Mouse (Mus musculus) midbrain, embryonic 14.5 days (tissue): ENCODE measurements around the gene Tsga10. TPM values are rescaled to one million over a fixed set of nuclear protein-coding genes. Genes with fewer than 3 reads are reported as not detected.
A peak's percentile ranks its signal among the peaks of the same experiment; 100 is the strongest.

Source experiments
- ATAC-seq: fragments of 200-750 bp; cut with Nextera tagmentation; 2 replicates; pipeline ENCODE4 v1.8.0; 2017; ENCODE audit warnings: moderate number of reproducible peaks, moderate library complexity; ENCODE audit not compliant: low FRiP score, low TSS enrichment
- DNase-seq: peaks from one replicate; pipeline ENCODE4 v3.0.0-alpha.2; 2015
- H3K27ac ChIP-seq: fragments of 300-500 bp; sonication (generic); replicated peaks from 2 replicates; pipeline ENCODE4 v1.5.1; 2014; ENCODE audit warnings: mild to moderate bottlenecking, low read depth, low read length, moderate library complexity
- H3K27me3 ChIP-seq: fragments of 300-500 bp; sonication (generic); 2 replicates; pipeline ENCODE4 v1.6.1; 2014; ENCODE audit warnings: low read length, control low read depth, mixed read lengths; ENCODE audit not compliant: control insufficient read depth, insufficient read depth
- H3K36me3 ChIP-seq: fragments of 300-500 bp; sonication (generic); 2 replicates; pipeline ENCODE4 v1.6.1; 2014; ENCODE audit warnings: low read length, control low read depth; ENCODE audit not compliant: control insufficient read depth, insufficient read depth
- H3K4me1 ChIP-seq: fragments of 300-500 bp; sonication (generic); 2 replicates; pipeline ENCODE4 v1.6.1; 2014; ENCODE audit warnings: mild to moderate bottlenecking, antibody characterized with exemption, low read length, control low read depth; ENCODE audit not compliant: control insufficient read depth, insufficient read depth
- H3K4me2 ChIP-seq: fragments of 300-500 bp; sonication (generic); 2 replicates; pipeline ENCODE4 v1.6.1; 2014; ENCODE audit warnings: mild to moderate bottlenecking, low read length, moderate library complexity
- H3K4me3 ChIP-seq: fragments of 300-500 bp; sonication (generic); replicated peaks from 2 replicates; pipeline ENCODE4 v1.5.1; 2014; ENCODE audit warnings: low read depth, low read length
- H3K9ac ChIP-seq: fragments of 300-500 bp; sonication (generic); replicated peaks from 2 replicates; pipeline ENCODE4 v1.6.1; 2014; ENCODE audit warnings: mild to moderate bottlenecking, low read length, moderate library complexity
- H3K9me3 ChIP-seq: fragments of 300-500 bp; sonication (generic); 2 replicates; pipeline ENCODE4 v1.6.1; 2016; ENCODE audit warnings: low read length, control low read depth, mixed read lengths; ENCODE audit not compliant: control insufficient read depth
- WGBS: fragments of 180-500 bp; shearing (Covaris S2); extraction: QIAGEN DNeasy Blood & Tissue Kit; methylation state at CpG from one replicate; pipeline ENCODE4 v1.1.7; 2014; 5-methylcytosine and 5-hydroxymethylcytosine counted together
- polyA plus RNA-seq: library from polyadenylated mRNA; unstranded; fragments of >200 nt; fragmentation: Nextera tagmentation; extraction: Ambion mirVana; gene quantifications from 2 replicates; pipeline ENCODE4 v1.2.1, GENCODE M21; 2014

The Tsga10 gene
- polyA plus RNA-seq, 1 experiment from 2014 or later, result 23.3 TPM

- peaks cover 3% of the 10 kb centered on the region for H3K4me1 ChIP-seq
- H3K27ac ChIP-seq, result no peak overlapping the region
- no peak overlapping the region for H3K9ac ChIP-seq
- H3K4me2 ChIP-seq, result no peak overlapping the region
- no peaks in the 10 kb centered on the region for H3K27me3 ChIP-seq
- ATAC-seq (no peak), DNase-seq (no peak)
- WGBS, result 77% methylated on average over 4 of the region's 4 CpGs
- peaks cover 32% of the 10 kb centered on the region; the same call in 1 of the 2 replicates for H3K36me3 ChIP-seq
- H3K4me3 ChIP-seq, result no peak overlapping the region
- H3K9me3 ChIP-seq, result no peaks in the 10 kb centered on the region
These were observed 18.2 kb upstream of the Tsga10 start for GRCm38 (mm10) chr1:37884451-37884850.

- H3K9ac ChIP-seq, result no peak overlapping the region
- ATAC-seq (no peak), DNase-seq (no peak)
- H3K4me1 ChIP-seq, result no peaks in the 10 kb centered on the region
- H3K4me3 ChIP-seq, result no peak overlapping the region
- no peak overlapping the region for H3K27ac ChIP-seq
- H3K9me3 ChIP-seq, result no peaks in the 10 kb centered on the region
- H3K36me3 ChIP-seq, result peaks cover 42% of the 10 kb centered on the region
- no peak overlapping the region for H3K4me2 ChIP-seq
- WGBS, result 94% methylated on average over 4 of the region's 4 CpGs
- H3K27me3 ChIP-seq, result no peaks in the 10 kb centered on the region
These were observed 17.2 kb upstream of the Tsga10 start for GRCm38 (mm10) chr1:37883411-37883810.

DNA sequence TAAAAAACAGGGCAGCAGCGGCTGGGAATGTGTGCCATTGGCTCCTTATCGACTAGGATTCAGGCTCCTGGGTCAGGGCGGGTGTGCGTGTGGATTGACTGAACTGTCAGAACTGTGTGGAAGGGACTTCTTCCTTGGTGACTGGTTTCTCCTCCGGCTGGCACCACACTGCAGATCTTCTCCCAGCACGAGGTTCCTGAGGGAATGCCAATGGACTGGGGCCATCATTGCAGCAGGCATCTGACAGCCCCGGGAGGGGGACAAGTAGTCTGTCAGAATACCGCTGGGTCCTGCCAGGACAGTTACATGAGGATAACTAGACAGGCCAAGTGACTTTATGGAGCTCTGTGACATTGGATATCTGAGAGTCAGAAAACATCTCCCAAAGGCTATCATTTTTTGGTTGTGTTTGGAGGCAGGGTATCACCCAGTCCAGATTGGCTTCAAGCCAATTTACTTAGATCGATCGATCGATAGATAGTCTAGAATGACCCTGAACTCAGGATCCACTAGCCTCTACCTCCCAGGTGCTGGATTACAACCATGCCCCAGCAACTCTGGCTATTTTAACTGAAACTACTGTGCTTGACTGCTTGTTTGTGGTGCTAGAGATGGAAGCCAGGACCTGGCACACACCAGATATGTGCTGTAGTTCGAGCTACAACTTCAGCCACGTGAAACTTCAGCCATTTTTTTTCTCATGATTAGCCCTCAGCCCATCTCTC, 11.7 kb upstream of the Tsga10 start:
- no peak overlapping the region for H3K4me3 ChIP-seq
- H3K4me2 ChIP-seq, result no peak overlapping the region
- H3K36me3 ChIP-seq, result peaks cover 52% of the 10 kb centered on the region
- H3K9me3 ChIP-seq, result no peaks in the 10 kb centered on the region
- ATAC-seq (no peak), DNase-seq (no peak)
- WGBS, result 96% methylated on average over 13 of the region's 13 CpGs
- H3K27me3 ChIP-seq, result no peaks in the 10 kb centered on the region
- H3K4me1 ChIP-seq, result peaks cover 4% of the 10 kb centered on the region; the same call in 1 of the 2 replicates
- no peak overlapping the region for H3K27ac ChIP-seq
- H3K9ac ChIP-seq, result no peak overlapping the region

DNA sequence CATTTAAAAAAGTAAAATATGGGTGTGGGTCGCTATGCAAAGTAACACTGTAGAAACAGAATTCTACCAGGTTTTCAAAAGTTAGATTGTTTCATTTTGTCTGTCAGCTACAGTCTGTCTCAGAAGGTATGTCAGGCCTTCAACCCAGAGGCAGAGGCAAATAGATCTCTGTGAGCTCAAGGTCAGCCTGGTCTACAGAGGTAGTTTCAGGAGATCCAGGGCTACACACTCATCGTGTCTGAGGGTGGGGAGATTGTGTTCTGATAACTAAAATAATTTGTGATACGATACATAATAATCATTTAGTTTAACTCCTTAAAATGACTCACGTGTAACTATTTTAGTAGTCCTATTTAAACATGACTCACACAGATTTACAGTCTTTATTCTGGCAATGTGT, 6.9 kb upstream of the Tsga10 start:
- Histone ChIP-seq H3K9me3 (no peaks in the 10 kb centered on the region), H3K4me2 (peak overlapping the region; percentile 77), H3K4me1 (peaks cover 12% of the 10 kb centered on the region), H3K4me3 (no peak overlapping the region), H3K9ac (no peak overlapping the region), H3K27me3 (no peaks in the 10 kb centered on the region), H3K27ac (no peak overlapping the region), H3K36me3 (peaks cover 23% of the 10 kb centered on the region)
- DNase-seq (no peak), ATAC-seq (no peak)
- 93% methylated on average over 4 of the region's 4 CpGs for WGBS

GRCm38 (mm10) chr1:37872131-37873067, 6.2 kb upstream of the Tsga10 start:
- Histone ChIP-seq H3K27me3 (no peaks in the 10 kb centered on the region), H3K9ac (peak overlapping the region; percentile 40), H3K4me1 (peaks cover 12% of the 10 kb centered on the region), H3K9me3 (no peaks in the 10 kb centered on the region), H3K36me3 (peaks cover 17% of the 10 kb centered on the region), H3K4me2 (peak overlapping the region; percentile 77), H3K27ac (peak overlapping the region; percentile 70), H3K4me3 (peak overlapping the region; percentile 51)
- DNase-seq, result peak; percentile 82
- ATAC-seq, result peak; percentile 85
- 7% methylated on average over 33 of the region's 33 CpGs for WGBS

DNA sequence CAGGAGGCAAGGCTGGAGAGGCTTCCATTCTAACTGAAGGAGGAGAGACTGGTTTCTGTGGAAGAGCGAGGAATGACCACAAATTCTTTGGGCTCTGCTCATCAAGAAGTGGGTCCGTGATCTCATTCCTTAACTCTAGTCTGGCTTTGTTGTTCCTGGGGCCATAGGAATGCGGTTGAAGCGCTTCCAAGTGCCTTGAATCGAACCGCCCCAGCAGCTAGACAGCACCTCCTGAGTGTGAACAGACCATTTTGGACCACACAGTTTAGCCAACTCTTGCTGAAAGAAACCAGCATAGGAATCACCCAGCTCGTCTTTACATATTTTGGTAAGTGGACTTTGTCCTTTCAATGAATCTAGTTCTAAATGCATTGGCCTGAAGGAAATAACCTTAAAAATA, 5.5 kb upstream of the Tsga10 start, which contains the start of gene Lipt1:
Gene Lipt1, plus strand, starts transcription at position 35 of the 400 bp plus-strand sequence.
- Histone ChIP-seq H3K4me1 (peaks cover 12% of the 10 kb centered on the region), H3K9me3 (no peaks in the 10 kb centered on the region), H3K36me3 (peaks cover 12% of the 10 kb centered on the region; the same call in 1 of the 2 replicates), H3K27me3 (no peaks in the 10 kb centered on the region), H3K9ac (peak within 1 kb of the TSS; percentile 40), H3K4me3 (peak within 1 kb of the TSS; percentile 51), H3K4me2 (peak within 1 kb of the TSS; percentile 77), H3K27ac (peak within 1 kb of the TSS; percentile 70)
- no peak for DNase-seq
- ATAC-seq, result peak; percentile 38; the same call in 1 of the 2 replicates
- 8% methylated on average over 7 of the region's 7 CpGs for WGBS

DNA sequence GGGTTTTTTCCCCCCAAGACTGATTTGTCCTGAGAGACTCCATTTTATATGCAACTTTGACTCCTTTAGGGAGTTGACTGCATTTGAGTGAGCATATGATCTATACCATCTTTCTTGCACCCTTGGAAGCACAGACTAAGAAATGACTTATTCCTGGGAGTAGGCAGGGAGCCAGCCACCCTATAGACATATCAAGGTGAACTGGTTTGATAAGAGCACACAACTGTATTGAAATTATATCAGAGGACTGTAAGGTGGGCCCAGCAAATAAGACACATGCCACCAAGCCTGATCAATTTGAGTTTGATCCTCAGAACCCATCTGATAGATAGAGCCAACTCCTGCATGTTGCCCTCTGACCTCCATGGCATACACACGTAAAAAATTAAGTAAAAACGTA, 3.1 kb upstream of the Tsga10 start:
- Histone ChIP-seq H3K9me3 (no peaks in the 10 kb centered on the region), H3K4me1 (peaks cover 16% of the 10 kb centered on the region), H3K4me2 (no peak overlapping the region), H3K27me3 (no peaks in the 10 kb centered on the region), H3K27ac (no peak overlapping the region), H3K4me3 (no peak overlapping the region), H3K36me3 (no peaks in the 10 kb centered on the region), H3K9ac (no peak overlapping the region)
- DNase-seq (no peak), ATAC-seq (no peak)
- 64% methylated on average over 2 of the region's 2 CpGs for WGBS

GRCm38 (mm10) chr1:37868640-37869039, 2.4 kb upstream of the Tsga10 start:
- H3K9ac ChIP-seq, result no peak overlapping the region
- no peaks in the 10 kb centered on the region for H3K9me3 ChIP-seq
- H3K4me3 ChIP-seq, result no peak overlapping the region
- H3K4me1 ChIP-seq, result peaks cover 20% of the 10 kb centered on the region
- ATAC-seq (no peak), DNase-seq (no peak)
- H3K27ac ChIP-seq, result no peak overlapping the region
- no peaks in the 10 kb centered on the region for H3K36me3 ChIP-seq
- WGBS, result 68% methylated on average over 10 of the region's 10 CpGs
- H3K27me3 ChIP-seq, result no peaks in the 10 kb centered on the region
- H3K4me2 ChIP-seq, result no peak overlapping the region
